Mouse (Mus musculus) right cerebral cortex, postnatal 4 days (tissue): ENCODE results near the gene Defb30.

Experiments
- DNase-seq: peaks from one replicate; pipeline ENCODE4 v3.0.0-alpha.2; 2022

Defb30 gene

GRCm38 (mm10) chr14:63049910-63050370 is at the start of gene Defb30:
Defb30 (minus strand) TSS chr14:63049960.
- DNase-seq: no peak

GRCm38 (mm10) chr14:63067708-63068107 is 17.9 kb upstream of the Defb30 start:
- no peak for DNase-seq

GRCm38 (mm10) chr14:63066630-63067310 is 17.0 kb upstream of the Defb30 start:
- peak; percentile 91 for DNase-seq

GRCm38 (mm10) chr14:63065391-63065790 is 15.6 kb upstream of the Defb30 start:
- no peak for DNase-seq

GRCm38 (mm10) chr14:63062184-63062583 is 12.4 kb upstream of the Defb30 start:
- no peak for DNase-seq

- no peak for DNase-seq
Measured at GRCm38 (mm10) chr14:63060361-63060760, 10.6 kb upstream of the Defb30 start.

GRCm38 (mm10) chr14:63054729-63055128 is 5.0 kb upstream of the Defb30 start:
- no peak for DNase-seq

- DNase-seq: peak; percentile 63
Measured at GRCm38 (mm10) chr14:63050769-63051168, 1.0 kb upstream of the Defb30 start.

GRCm38 (mm10) chr14:63046691-63047090 is 3.1 kb downstream of the Defb30 start, which contains the start of gene Defb42:
Defb42 (plus strand) TSS chr14:63046991.
- no peak for DNase-seq

- no peak for DNase-seq
Measured at GRCm38 (mm10) chr14:63020524-63021156, 29.1 kb downstream of the Defb30 start.

- no peak for DNase-seq
Measured at GRCm38 (mm10) chr14:63014667-63015066, 35.1 kb downstream of the Defb30 start.

GRCm38 (mm10) chr14:63013082-63013481 is 36.7 kb downstream of the Defb30 start:
- DNase-seq: no peak

GRCm38 (mm10) chr14:63011471-63011870 is 38.3 kb downstream of the Defb30 start, which contains the start of gene Defb43:
Defb43 (plus strand) TSS chr14:63011771.
- DNase-seq: no peak

- no peak for DNase-seq
Measured at GRCm38 (mm10) chr14:63002588-63002987, 47.2 kb downstream of the Defb30 start.

GRCm38 (mm10) chr14:62998977-62999376 is 50.8 kb downstream of the Defb30 start:
- no peak for DNase-seq

GRCm38 (mm10) chr14:62997777-62998176 is 52.0 kb downstream of the Defb30 start, which contains the start of gene Defb47:
Defb47 (plus strand) TSS chr14:62998077.
- no peak for DNase-seq

GRCm38 (mm10) chr14:62991849-62992510 is 57.8 kb downstream of the Defb30 start:
- DNase-seq: no peak

- DNase-seq: no peak
Measured at GRCm38 (mm10) chr14:62991271-62991670, 58.5 kb downstream of the Defb30 start.

- no peak for DNase-seq
Measured at GRCm38 (mm10) chr14:62984410-62984809, 65.3 kb downstream of the Defb30 start, which contains the start of gene Defb48. Defb48 (minus strand) TSS chr14:62984510.
